Mouse (Mus musculus) olfactory bulb, adult 2 months (tissue): ENCODE results near the gene Enpep.

ENCODE experiments used
- CTCF ChIP-seq: fragments of 200-500 bp; IDR thresholded peaks from 2 replicates; pipeline ENCODE4 v1.5.1; 2012; ENCODE audit warnings: low read depth, mild to moderate bottlenecking, low read length, moderate library complexity; ENCODE audit not compliant: insufficient read depth
- POLR2A ChIP-seq: fragments of 200-500 bp; IDR thresholded peaks from 2 replicates; pipeline ENCODE4 v1.6.1; 2012; ENCODE audit warnings: mild to moderate bottlenecking, low read depth, low read length, moderate library complexity; ENCODE audit not compliant: insufficient read depth

GRCm38 (mm10) chr3:129221380-129222260 lies 110.9 kb downstream of the Enpep start:
- TF ChIP-seq CTCF = no peak
- no peak for TF ChIP-seq POLR2A
